Mouse (Mus musculus) thymus, postnatal 10 days (tissue): ENCODE data around the gene Gm10310.
"Not testable (repeated sequence)": the region's sequence is repeated elsewhere in the genome, so short reads cannot be mapped to it uniquely, and the experiment has no call there.

Experiments
- DNase-seq, 2 experiments: peaks; one replicate each; pipeline ENCODE4 v3.0.0; 2021; ENCODE audit warnings: low spot score in 2 of 2

Gene Gm10310

GRCm38 (mm10) chr10:129984962-129985361 is at the start of gene Gm10310:
Gm10310 (minus strand) TSS chr10:129985062.
- not testable (repeated sequence) for DNase-seq

- DNase-seq, result no peak
Measured at GRCm38 (mm10) chr10:130030048-130030447, 45.2 kb upstream of the Gm10310 start, which contains the start of gene Olfr821. Olfr821 (plus strand) TSS chr10:130030348.

- DNase-seq, result no peak
Measured at GRCm38 (mm10) chr10:130012321-130012720, 27.5 kb upstream of the Gm10310 start, which contains the start of gene Olfr820. Olfr820 (plus strand) TSS chr10:130012621.

GRCm38 (mm10) chr10:130005366-130005765 is 20.5 kb upstream of the Gm10310 start:
- DNase-seq, result not testable (repeated sequence)

- DNase-seq, result not testable (repeated sequence)
Measured at GRCm38 (mm10) chr10:130004104-130004503, 19.2 kb upstream of the Gm10310 start.

- DNase-seq, result not testable (repeated sequence)
Measured at GRCm38 (mm10) chr10:129981867-129982266, 3.0 kb downstream of the Gm10310 start.

GRCm38 (mm10) chr10:129976040-129976439 is 8.8 kb downstream of the Gm10310 start, which contains the start of gene Olfr247:
Olfr247 (minus strand) TSS chr10:129976140.
- DNase-seq, result not testable (repeated sequence)

- not testable (repeated sequence) for DNase-seq
Measured at GRCm38 (mm10) chr10:129972994-129973393, 11.9 kb downstream of the Gm10310 start.

- not testable (repeated sequence) for DNase-seq
Measured at GRCm38 (mm10) chr10:129967166-129967565, 17.7 kb downstream of the Gm10310 start, which contains the start of gene Olfr819. Olfr819 (minus strand) TSS chr10:129967266.

- DNase-seq, result not testable (repeated sequence)
Measured at GRCm38 (mm10) chr10:129966232-129966631, 18.6 kb downstream of the Gm10310 start.

- DNase-seq, result no peak
Measured at GRCm38 (mm10) chr10:129949000-129949399, 35.9 kb downstream of the Gm10310 start, which contains the start of gene Olfr818. Olfr818 (minus strand) TSS chr10:129949100.
